Mouse (Mus musculus) urinary bladder, adult 2 months (tissue): ENCODE results near the gene Unc5cl. TPM values are rescaled to one million over a fixed set of nuclear protein-coding genes. Genes with fewer than 3 reads are reported as not detected.

Source experiments
- polyA plus RNA-seq: library from polyadenylated mRNA; depleted of rRNA; stranded (reverse); fragments of >200 nt; gene quantifications from 2 replicates; pipeline ENCODE4 v1.2.3, GENCODE M21; 2012; rRNA removed

The Unc5cl gene
- polyA plus RNA-seq, 1 experiment, result 0.11 TPM

Other genes with a start within 250 kb of the Unc5cl start
- 0.01 TPM in 1 of 2 replicates, not detected in the other for gene Trem1, start 222.1 kb upstream of the Unc5cl start, polyA plus RNA-seq
- not detected in 2 replicates for gene Trem3, start 207.1 kb upstream of the Unc5cl start, polyA plus RNA-seq
- 0.49 and 0.89 TPM in 2 replicates for gene Treml4, start 190.6 kb upstream of the Unc5cl start, polyA plus RNA-seq
- gene Treml2, start 155.4 kb upstream of the Unc5cl start, polyA plus RNA-seq, result 0.19 and 0.32 TPM in 2 replicates
- 0.46 and 0.66 TPM in 2 replicates for gene B430306N03Rik, start 138.8 kb upstream of the Unc5cl start, polyA plus RNA-seq
- 7.6 and 8.8 TPM in 2 replicates for gene Trem2, start 108.5 kb upstream of the Unc5cl start, polyA plus RNA-seq
- gene Treml1, start 95.0 kb upstream of the Unc5cl start, polyA plus RNA-seq, result 0.07 and 0.11 TPM in 2 replicates
- 31.7 and 39.2 TPM in 2 replicates for gene Nfya, start 45.0 kb upstream of the Unc5cl start, polyA plus RNA-seq
- 38.1 and 42.4 TPM in 2 replicates for gene Oard1, start 44.9 kb upstream of the Unc5cl start, polyA plus RNA-seq
- gene Apobec2, start 22.0 kb upstream of the Unc5cl start, polyA plus RNA-seq, result 6.8 and 7.9 TPM in 2 replicates
- gene Tspo2, start 3.4 kb upstream of the Unc5cl start, polyA plus RNA-seq, result not detected in 2 replicates